Mouse (Mus musculus): Measurements from ENCODE around the gene 4921536K21Rik. TPM values are rescaled to one million over a fixed set of nuclear protein-coding genes. Genes with fewer than 3 reads are reported as not detected.
"Not testable (repeated sequence)": the region's sequence is repeated elsewhere in the genome, so short reads cannot be mapped to it uniquely, and the experiment has no call there.

The 4921536K21Rik gene
- total RNA-seq, 2 experiments from 2014 or later, result not detected

DNA sequence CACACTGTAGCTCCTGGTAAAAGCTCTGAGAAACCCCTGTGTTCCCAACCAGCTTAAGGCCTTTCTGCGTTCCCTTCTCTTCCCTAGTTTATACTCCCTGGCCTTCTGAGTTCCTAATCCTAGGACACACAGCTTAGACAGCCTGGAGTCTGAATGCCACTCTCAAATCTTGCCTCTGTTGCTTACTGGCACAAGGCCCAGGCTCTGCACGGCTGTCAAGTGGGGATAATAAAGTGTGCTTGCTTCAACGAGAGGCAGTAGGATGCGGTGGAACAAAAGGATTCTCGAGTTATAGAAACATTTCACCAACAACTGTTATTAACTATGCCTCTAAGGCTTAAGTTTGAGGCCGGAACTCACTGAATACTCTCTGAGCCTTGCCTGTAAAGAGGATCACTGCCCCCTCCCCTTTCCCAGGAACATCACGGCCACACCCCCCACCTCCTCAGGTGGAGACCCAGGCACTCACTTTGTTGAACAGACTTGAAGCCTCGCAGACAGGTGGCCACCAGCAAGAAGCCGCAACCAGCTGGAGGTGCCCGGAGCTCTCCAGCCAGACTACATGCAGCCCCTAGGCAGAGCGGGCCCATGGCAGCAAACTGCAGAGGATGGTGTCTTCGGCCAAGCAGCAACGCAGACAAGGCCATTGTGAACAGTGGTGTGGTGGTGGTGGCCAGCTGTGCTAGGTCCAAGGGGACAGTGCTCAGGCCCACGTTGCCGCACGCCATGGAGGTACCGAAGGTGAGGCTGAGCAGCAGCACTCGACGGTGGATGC is 17.4 kb upstream of the 4921536K21Rik start:
- ATAC-seq (replicated peaks; ENCODE audit: poor library complexity), result no peak

GRCm38 (mm10) chr11:3911440-3911839 is 16.5 kb upstream of the 4921536K21Rik start:
- ATAC-seq (replicated peaks; ENCODE audit: poor library complexity), result not testable (repeated sequence)

- ATAC-seq (replicated peaks; ENCODE audit: poor library complexity), result no peak
These were observed 15.8 kb upstream of the 4921536K21Rik start for GRCm38 (mm10) chr11:3910513-3911310.

- ATAC-seq (replicated peaks; ENCODE audit: poor library complexity), result no peak
These were observed 14.3 kb upstream of the 4921536K21Rik start for GRCm38 (mm10) chr11:3909236-3909635.

- no peak for ATAC-seq (replicated peaks; ENCODE audit: poor library complexity)
These were observed 10.5 kb upstream of the 4921536K21Rik start for GRCm38 (mm10) chr11:3905446-3905845.

GRCm38 (mm10) chr11:3904673-3905072 is 9.8 kb upstream of the 4921536K21Rik start:
- ATAC-seq (replicated peaks; ENCODE audit: poor library complexity), result no peak

DNA sequence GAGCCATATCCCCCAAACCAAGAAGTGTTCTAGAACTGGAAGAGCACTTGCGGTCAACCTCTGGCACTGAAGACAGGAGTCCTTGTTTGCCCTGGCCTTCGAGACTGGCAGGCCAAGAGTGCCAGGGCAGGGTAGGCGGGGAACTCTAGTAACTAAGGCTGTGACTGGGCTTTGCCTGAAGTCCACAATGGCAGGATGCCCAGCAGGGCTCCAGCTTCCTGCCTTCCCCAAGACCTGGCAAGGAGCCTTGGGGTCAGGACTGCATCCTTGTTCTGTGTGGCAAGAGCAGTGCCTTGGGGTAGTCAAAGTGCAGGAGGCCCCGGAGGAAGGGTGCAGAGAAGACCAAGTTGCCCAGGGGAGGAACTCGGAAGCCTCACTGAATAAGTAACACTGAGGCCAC is 8.1 kb upstream of the 4921536K21Rik start:
- ATAC-seq (replicated peaks; ENCODE audit: poor library complexity), result peak; percentile 58

DNA sequence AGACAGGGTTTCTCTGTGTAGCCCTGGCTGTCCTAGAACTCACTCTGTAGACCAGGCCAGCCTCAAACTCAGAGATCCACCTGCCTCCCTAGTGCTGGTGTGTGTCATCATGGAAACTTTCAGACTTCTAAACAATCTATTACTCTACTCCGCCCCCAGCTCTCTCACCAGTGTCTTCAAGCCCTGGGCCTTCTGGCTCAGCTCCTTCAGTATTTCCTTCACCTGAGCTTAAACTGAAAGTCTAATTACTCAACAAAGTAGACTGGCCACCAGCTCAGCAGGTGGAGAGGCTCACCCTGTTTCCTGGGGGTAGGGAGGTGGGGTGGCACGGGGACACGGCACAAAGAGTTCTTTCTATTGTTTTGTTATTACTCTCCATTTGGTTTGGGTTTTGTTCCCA is 7.6 kb upstream of the 4921536K21Rik start:
- no peak for ATAC-seq (replicated peaks; ENCODE audit: poor library complexity)

DNA sequence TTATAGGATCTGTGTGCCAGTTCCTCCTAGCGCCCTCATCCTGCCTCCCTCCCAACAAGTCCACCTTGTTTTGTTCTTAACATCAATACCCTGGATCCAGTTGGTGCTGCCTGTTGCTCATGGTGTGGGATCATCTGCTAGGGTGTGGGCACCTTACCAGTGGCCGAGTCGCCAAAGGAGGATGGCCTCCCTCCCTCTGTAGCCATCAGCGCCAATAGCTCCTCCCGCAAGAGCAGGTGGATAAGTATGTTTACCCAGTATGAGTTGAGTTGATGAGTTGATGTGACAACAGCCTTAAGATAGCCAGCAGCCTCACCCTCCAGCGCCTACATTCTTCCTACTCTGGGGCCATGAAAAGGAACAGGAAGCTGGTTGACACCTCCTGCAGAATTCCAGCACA is 5.4 kb upstream of the 4921536K21Rik start:
- no peak for ATAC-seq (replicated peaks; ENCODE audit: poor library complexity)

DNA sequence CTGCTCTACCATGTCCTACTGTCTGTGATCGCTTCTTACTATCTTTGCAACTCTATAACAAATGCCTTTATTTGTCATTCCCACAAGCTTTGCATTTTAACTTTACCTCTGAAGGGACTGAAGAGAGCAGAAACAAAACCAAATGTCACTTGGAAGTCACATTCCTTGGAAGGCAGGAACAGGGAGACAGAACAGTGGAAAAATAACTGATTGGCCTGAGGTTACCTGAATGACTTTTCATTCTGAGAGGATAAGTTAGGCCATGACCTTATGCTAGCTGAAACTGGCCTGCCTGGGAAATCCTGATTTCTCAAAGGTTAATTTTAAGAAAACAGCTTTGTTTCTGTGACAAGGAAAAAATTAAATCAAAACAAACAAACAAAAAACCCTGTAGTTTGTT is 1.0 kb upstream of the 4921536K21Rik start:
- ATAC-seq (replicated peaks; ENCODE audit: poor library complexity), result no peak

GRCm38 (mm10) chr11:3895458-3895857 is 560 bp upstream of the 4921536K21Rik start:
- no peak for ATAC-seq (replicated peaks; ENCODE audit: poor library complexity)

- no peak for ATAC-seq (replicated peaks; ENCODE audit: poor library complexity)
These were observed 928 bp downstream of the 4921536K21Rik start for GRCm38 (mm10) chr11:3893970-3894369.

DNA sequence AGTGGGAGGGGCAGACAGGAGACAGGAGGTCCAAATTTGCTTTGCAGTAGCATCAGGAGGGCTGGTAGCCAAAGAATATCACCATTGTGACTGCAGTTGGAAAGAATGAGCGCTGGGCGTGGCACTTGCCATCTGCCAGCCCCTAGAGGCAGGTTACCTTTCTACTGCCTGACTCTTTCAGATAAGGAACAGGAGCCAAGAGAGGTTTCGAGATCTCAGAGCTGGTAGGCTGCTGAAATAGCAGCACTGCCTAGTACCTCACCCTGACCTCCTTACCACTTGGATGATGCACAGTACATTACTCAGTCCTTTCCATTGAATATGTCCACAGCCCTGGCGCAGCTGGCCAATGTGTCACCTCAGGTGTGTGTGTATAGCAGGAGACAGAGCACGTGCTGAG is 7.6 kb downstream of the 4921536K21Rik start:
- peak; percentile 99 for ATAC-seq (replicated peaks; ENCODE audit: poor library complexity)

DNA sequence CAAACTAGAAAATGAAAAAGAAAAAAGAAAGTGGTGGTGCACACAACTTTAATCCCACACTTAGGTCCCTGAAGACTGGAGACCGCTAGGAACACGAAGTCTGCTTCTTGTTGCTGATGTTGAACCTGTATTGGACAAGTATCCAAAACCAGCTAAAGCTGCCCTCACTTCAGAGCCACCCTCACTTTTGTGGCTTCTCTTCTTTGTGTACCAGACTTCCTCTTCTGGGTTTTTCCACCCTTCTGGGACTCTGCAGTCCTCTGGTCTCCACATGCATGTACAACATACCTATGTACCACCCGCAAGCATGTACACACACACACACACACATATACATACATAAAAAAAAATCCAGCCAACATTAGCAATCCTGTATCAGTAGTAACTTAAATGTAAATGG is 11.2 kb downstream of the 4921536K21Rik start:
- ATAC-seq (replicated peaks; ENCODE audit: poor library complexity), result no peak

DNA sequence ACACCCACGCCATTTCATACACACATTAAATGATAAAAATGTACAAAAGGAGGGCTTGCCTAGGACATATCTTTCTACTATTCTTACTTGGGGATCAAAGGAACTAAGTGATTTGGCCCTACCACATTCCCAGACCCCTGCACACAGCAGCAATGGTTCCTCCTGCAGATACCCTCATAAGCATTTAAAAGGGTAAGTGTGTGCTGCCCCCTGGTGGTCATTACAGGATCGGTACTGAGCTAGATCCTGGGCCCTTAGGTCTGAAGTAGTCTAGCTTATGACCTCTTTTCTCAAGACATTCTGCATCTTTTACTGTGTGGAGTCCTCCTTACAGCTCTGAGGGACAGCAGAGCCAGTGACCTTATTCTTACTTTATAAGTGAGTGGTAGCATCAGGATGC is 15.1 kb downstream of the 4921536K21Rik start:
- ATAC-seq (replicated peaks; ENCODE audit: poor library complexity), result peak; percentile 95

GRCm38 (mm10) chr11:3878660-3879059 is 16.2 kb downstream of the 4921536K21Rik start:
- no peak for ATAC-seq (replicated peaks; ENCODE audit: poor library complexity)

- ATAC-seq (replicated peaks; ENCODE audit: poor library complexity), result no peak
These were observed 18.5 kb downstream of the 4921536K21Rik start for GRCm38 (mm10) chr11:3876419-3876818.

DNA sequence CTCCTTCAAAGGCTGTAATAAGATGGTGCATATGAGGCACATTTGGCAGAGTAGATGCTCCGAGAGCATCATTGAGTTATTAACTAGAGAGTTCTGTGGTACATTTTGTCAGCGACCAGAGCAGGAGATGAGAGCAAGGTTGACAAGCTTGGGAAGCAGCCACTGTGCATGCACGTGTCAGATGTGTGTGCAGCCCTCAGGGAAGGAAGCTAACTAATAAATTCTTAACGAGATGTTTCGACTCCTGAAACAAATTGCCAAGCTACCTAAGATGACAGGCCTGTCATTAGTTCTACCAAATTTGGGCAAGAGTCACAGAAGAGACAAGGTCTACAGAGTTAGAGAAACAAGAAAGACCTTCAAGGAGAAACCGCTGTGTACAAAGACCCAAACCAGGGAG is 30.6 kb downstream of the 4921536K21Rik start:
- ATAC-seq (replicated peaks; ENCODE audit: poor library complexity), result no peak

- ATAC-seq (replicated peaks; ENCODE audit: poor library complexity), result peak; percentile 95
These were observed 31.3 kb downstream of the 4921536K21Rik start, which contains the start of gene Osbp2 for GRCm38 (mm10) chr11:3863454-3864112. TSS of gene Osbp2 (minus strand) at chr11:3863903.

GRCm38 (mm10) chr11:3862661-3863453 is 32.0 kb downstream of the 4921536K21Rik start:
- ATAC-seq (replicated peaks; ENCODE audit: poor library complexity), result no peak

DNA sequence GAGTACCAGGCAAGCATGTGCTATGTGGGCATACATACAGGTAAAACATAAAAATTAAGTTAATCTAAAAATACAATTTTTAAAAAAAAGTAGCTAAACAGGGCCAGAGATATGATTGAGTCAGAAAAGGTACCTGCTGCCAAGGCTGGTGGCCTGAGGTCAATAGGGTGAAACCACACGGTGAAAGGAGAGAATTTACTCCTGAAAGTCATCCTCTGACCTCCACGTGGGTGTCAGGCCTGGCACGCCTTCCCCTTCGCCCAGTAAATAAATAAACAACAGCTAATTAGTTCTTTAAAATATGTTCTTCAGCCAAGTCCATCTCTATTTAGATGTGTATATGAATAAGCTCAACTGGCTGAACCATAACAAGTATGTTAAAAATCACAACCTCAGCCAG is 34.5 kb downstream of the 4921536K21Rik start:
- ATAC-seq (replicated peaks; ENCODE audit: poor library complexity), result no peak

Measured in megakaryocyte progenitor cell, adult 5-6 weeks (primary cell).